Comparison of ENCODE assay signal across 26 mouse cellular contexts in the genomic region with DNA sequence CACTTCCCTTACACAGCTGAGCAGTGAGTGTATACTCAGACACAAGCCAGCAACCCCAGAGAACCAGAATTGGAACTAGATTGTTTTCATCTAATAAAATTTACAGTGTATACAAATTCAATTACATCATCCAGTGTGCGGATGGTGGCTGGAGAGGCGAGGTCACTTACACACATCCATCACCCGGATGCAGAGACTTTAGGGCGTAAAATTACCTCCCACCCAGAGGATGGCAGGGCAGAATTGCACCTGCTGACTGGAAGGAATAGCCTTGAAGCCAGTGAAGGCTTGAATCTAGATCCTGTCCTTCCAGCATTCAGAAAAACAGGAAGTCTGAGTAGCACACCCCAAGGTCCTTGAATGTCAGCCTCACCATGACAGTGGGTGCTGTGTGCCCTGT.
"Had no signal": no experiment of that assay in that cellular context is flagged by ENCODE, and none has a peak within 500 bp of the region (broad histone marks: within the 10 kb centered on the region; RNA-seq: fewer than 3 reads in every experiment).

No protein-coding gene starts in this region.

- H3K27me3 ChIP-seq: heart, embryonic 12.5 days; hindbrain, embryonic 12.5 days; intestine, embryonic 15.5 days; limb, embryonic 12.5 days; liver, embryonic 13.5 days; liver, embryonic 15.5 days had no signal

- H3K4me3 ChIP-seq: gastrocnemius, adult 2 months; heart, embryonic 10.5 days; heart, embryonic 12.5 days; hindbrain, embryonic 10.5 days; hindbrain, embryonic 12.5 days; intestine, embryonic 15.5 days; layer of hippocampus, adult 2 months; left cerebral cortex, adult 2 months; limb, embryonic 10.5 days; limb, embryonic 12.5 days; liver, embryonic 13.5 days; liver, embryonic 15.5 days had no signal

- H3K9ac ChIP-seq: heart, embryonic 12.5 days; hindbrain, embryonic 12.5 days; hindbrain, embryonic 14.5 days; intestine, embryonic 15.5 days; limb, embryonic 12.5 days; liver, embryonic 13.5 days; liver, embryonic 15.5 days; liver, postnatal 0 days had no signal

- H3K36me3 ChIP-seq: heart, embryonic 10.5 days; heart, embryonic 12.5 days; hindbrain, embryonic 10.5 days; hindbrain, embryonic 12.5 days; intestine, embryonic 15.5 days; limb, embryonic 10.5 days; limb, embryonic 12.5 days; liver, embryonic 13.5 days; liver, embryonic 15.5 days had no signal

- DNase-seq: gastrocnemius, adult 2 months; gastrocnemius, postnatal 10 days; gastrocnemius, postnatal 25 days; heart, postnatal 10 days; heart, postnatal 4 days; kidney, adult 2 months; kidney, postnatal 10 days; kidney, postnatal 4 days; liver; liver, embryonic 13.5 days; liver, postnatal 0 days had no signal

- H3K4me2 ChIP-seq: heart, embryonic 12.5 days; hindbrain, embryonic 12.5 days; hindbrain, embryonic 14.5 days; intestine, embryonic 15.5 days; limb, embryonic 12.5 days; liver, embryonic 11.5 days; liver, embryonic 13.5 days; liver, embryonic 15.5 days had no signal

- H3K4me1 ChIP-seq: heart, embryonic 10.5 days; heart, embryonic 12.5 days; hindbrain, embryonic 12.5 days; intestine, embryonic 15.5 days; limb, embryonic 10.5 days; limb, embryonic 12.5 days; liver, embryonic 13.5 days; liver, embryonic 15.5 days had no signal

- H3K27ac ChIP-seq: gastrocnemius, adult 2 months; heart, embryonic 10.5 days; hindbrain, embryonic 10.5 days; hindbrain, embryonic 12.5 days; hindbrain, embryonic 14.5 days; intestine, embryonic 15.5 days; layer of hippocampus, adult 2 months; left cerebral cortex, adult 2 months; limb, embryonic 10.5 days; limb, embryonic 12.5 days; liver, embryonic 13.5 days; liver, embryonic 15.5 days had no signal

- ATAC-seq: hindbrain, embryonic 16.5 days; inflammation-experienced regulatory T-cells, adult 6 months; intestine, embryonic 15.5 days; intestine, postnatal 0 days; liver, postnatal 0 days had no signal

- H3K9me3 ChIP-seq: heart, embryonic 10.5 days; heart, embryonic 12.5 days; hindbrain, embryonic 10.5 days; hindbrain, embryonic 12.5 days; intestine, embryonic 15.5 days; limb, embryonic 10.5 days; limb, embryonic 12.5 days; liver, embryonic 13.5 days; liver, embryonic 15.5 days had no signal
